Mouse (Mus musculus) kidney, embryonic 14.5 days (tissue): ENCODE data around the gene Tnxb. TPM values are rescaled to one million over a fixed set of nuclear protein-coding genes. Genes with fewer than 3 reads are reported as not detected.
A peak's percentile ranks its signal among the peaks of the same experiment; 100 is the strongest.

Experiments
- ATAC-seq: fragments of 200-750 bp; cut with Nextera tagmentation; 2 replicates; pipeline ENCODE4 v1.8.0; 2017; ENCODE audit warnings: moderate number of reproducible peaks, mild to moderate bottlenecking, moderate TSS enrichment, moderate library complexity; ENCODE audit not compliant: low FRiP score, low TSS enrichment
- H3K27ac ChIP-seq: fragments of 300-500 bp; sonication (generic); 2 replicates; pipeline ENCODE4 v1.5.1; 2014; ENCODE audit warnings: low read depth, mild to moderate bottlenecking, low read length, moderate library complexity, mixed read lengths
- H3K27me3 ChIP-seq: fragments of 300-500 bp; sonication (generic); 2 replicates; pipeline ENCODE4 v1.6.1; 2014; ENCODE audit warnings: mild to moderate bottlenecking, low read length; ENCODE audit not compliant: control insufficient read depth, insufficient read depth
- H3K36me3 ChIP-seq: fragments of 300-500 bp; sonication (generic); 2 replicates; pipeline ENCODE4 v1.6.1; 2014; ENCODE audit warnings: low read length, mixed read lengths; ENCODE audit not compliant: control insufficient read depth, insufficient read depth
- H3K4me1 ChIP-seq: fragments of 300-500 bp; sonication (generic); 2 replicates; pipeline ENCODE4 v1.6.1; 2014; ENCODE audit warnings: low read length, mixed read lengths; ENCODE audit not compliant: control insufficient read depth, insufficient read depth
- H3K4me2 ChIP-seq: fragments of 300-500 bp; sonication (generic); replicated peaks from 2 replicates; pipeline ENCODE4 v1.6.1; 2014; ENCODE audit warnings: low read depth, mild to moderate bottlenecking, low read length
- H3K4me3 ChIP-seq: fragments of 300-500 bp; sonication (generic); 2 replicates; pipeline ENCODE4 v1.5.1; 2014; ENCODE audit warnings: mild to moderate bottlenecking, low read length
- H3K9ac ChIP-seq: fragments of 300-500 bp; sonication (generic); 2 replicates; pipeline ENCODE4 v1.6.1; 2014; ENCODE audit warnings: low read depth, mild to moderate bottlenecking, low read length, moderate library complexity
- H3K9me3 ChIP-seq: fragments of 300-500 bp; sonication (generic); 2 replicates; pipeline ENCODE4 v1.6.1; 2016; ENCODE audit warnings: low read length; ENCODE audit not compliant: control insufficient read depth
- WGBS: fragments of 180-500 bp; shearing (Covaris S2); extraction: QIAGEN DNeasy Blood & Tissue Kit; methylation state at CpG from one replicate; pipeline ENCODE4 v1.1.7; 2014; 5-methylcytosine and 5-hydroxymethylcytosine counted together
- polyA plus RNA-seq: library from polyadenylated mRNA; unstranded; fragments of >200 nt; fragmentation: Nextera tagmentation; extraction: Ambion mirVana; gene quantifications from 2 replicates; pipeline ENCODE4 v1.2.1, GENCODE M21; 2014

Tnxb gene
- polyA plus RNA-seq, 1 experiment from 2014 or later = 0.15 TPM

DNA sequence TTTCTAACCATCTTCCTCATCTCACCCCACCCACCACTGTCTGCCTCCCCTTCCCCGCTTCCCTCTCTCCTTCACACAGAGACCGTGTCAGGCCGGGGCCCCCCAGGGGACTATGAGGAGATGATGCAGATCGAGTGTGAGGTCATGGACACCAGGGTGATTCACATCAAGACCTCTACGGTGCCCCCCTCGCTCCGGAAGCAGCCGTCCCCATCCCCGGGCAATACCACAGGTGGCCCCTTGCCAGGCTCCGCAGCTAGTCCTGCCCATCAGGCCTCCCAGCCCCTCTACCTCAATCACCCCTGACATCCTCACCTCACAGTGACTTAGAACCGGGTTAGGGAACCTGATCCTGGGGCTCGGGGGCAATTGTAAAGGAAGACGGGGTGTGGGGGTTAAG, 15.9 kb upstream of the Tnxb start:
- Histone ChIP-seq H3K4me3 (no peak overlapping the region), H3K9me3 (no peaks in the 10 kb centered on the region), H3K36me3 (peaks cover 50% of the 10 kb centered on the region), H3K4me2 (no peak overlapping the region), H3K4me1 (0 out of 2 replicates have a peak, but pooled peaks cover 10% of the 10 kb centered on the region), H3K27ac (no peak overlapping the region), H3K9ac (no peak overlapping the region), H3K27me3 (peaks cover 10% of the 10 kb centered on the region)
- no peak for ATAC-seq
- WGBS = 91% methylated on average over 13 of the region's 13 CpGs

DNA sequence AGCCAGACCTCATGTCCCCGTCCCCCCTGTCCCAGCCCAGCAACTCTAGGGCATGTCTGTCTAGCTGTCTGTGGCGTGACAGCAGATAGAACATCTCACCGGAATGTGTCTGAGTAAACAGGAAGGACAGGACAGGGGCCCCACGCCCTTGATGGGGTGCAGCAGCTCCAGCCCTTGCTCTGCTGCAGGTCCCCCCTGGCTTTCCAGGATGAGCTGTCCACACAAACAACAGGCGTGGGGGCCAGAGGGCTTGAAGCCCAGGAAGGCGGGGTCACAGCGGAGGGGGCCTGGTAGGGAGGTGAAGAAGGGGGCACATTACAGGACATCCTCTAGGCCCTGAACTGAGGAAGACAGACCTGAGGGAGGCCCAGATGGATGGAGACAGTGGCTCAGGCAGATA, 15.2 kb upstream of the Tnxb start:
- H3K4me2 ChIP-seq = no peak overlapping the region
- no peaks in the 10 kb centered on the region for H3K9me3 ChIP-seq
- WGBS = 65% methylated on average over 7 of the region's 7 CpGs
- peaks cover 45% of the 10 kb centered on the region for H3K36me3 ChIP-seq
- H3K4me3 ChIP-seq = no peak overlapping the region
- peaks cover 16% of the 10 kb centered on the region for H3K27me3 ChIP-seq
- 0 out of 2 replicates have a peak, but pooled peaks cover 10% of the 10 kb centered on the region for H3K4me1 ChIP-seq
- ATAC-seq = 0 out of 2 replicates have a peak, but pooled peaks have one; percentile 2
- no peak overlapping the region for H3K27ac ChIP-seq
- no peak overlapping the region for H3K9ac ChIP-seq

DNA sequence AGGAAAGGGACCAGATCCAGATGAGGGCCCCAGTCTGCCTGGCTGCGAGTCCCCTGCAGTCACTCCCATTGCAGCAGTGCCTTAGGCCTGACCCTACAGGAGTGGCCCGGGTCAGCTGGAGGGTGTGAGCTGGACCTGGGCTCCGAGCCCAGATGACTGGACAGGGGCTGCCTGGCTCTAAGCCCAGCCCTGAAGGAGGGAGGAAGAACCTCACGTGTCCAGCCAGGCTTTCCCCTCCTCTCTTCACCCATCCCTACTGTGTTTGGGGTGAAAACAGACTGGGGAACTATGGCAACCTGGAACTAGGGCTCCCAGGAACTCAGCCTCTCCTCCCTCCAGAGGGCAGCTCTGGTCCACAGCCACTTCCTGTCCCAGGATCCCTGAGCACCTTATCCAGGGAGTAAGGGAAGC, 14.7 kb upstream of the Tnxb start:
- Histone ChIP-seq H3K27me3 (peaks cover 20% of the 10 kb centered on the region), H3K4me3 (no peak overlapping the region), H3K4me1 (0 out of 2 replicates have a peak, but pooled peaks cover 10% of the 10 kb centered on the region), H3K4me2 (no peak overlapping the region), H3K9me3 (no peaks in the 10 kb centered on the region), H3K9ac (no peak overlapping the region), H3K27ac (peak overlapping the region; percentile 17; the same call in 1 of the 2 replicates), H3K36me3 (peaks cover 41% of the 10 kb centered on the region)
- peak; percentile 70 for ATAC-seq
- 27% methylated on average over 4 of the region's 4 CpGs for WGBS

DNA sequence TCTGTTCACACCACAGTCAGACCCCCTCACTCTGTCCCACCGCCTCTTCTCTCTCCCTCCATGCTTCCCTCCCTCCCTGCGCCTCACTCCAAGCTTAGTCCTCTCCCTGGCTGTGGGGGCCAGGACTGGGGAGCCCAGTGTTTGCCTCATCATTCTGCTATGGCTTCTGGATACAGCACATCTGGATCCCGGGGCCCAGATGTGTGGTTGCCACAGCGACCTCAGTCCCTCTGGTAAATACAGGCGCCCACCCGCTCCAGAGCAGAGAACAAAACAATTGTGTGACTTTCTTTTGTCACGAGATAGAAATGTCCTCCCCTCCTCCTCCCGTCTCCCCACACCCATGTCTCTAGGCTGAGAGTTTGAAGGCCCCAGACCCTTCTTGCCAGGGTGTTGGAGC, 13.7 kb upstream of the Tnxb start:
- 63% methylated on average over 8 of the region's 8 CpGs for WGBS
- no peak overlapping the region for H3K9ac ChIP-seq
- no peak for ATAC-seq
- no peak overlapping the region for H3K27ac ChIP-seq
- peaks cover 31% of the 10 kb centered on the region for H3K36me3 ChIP-seq
- 0 out of 2 replicates have a peak, but pooled peaks cover 10% of the 10 kb centered on the region for H3K4me1 ChIP-seq
- H3K27me3 ChIP-seq = peaks cover 26% of the 10 kb centered on the region
- no peak overlapping the region for H3K4me3 ChIP-seq
- no peaks in the 10 kb centered on the region for H3K9me3 ChIP-seq
- H3K4me2 ChIP-seq = no peak overlapping the region

DNA sequence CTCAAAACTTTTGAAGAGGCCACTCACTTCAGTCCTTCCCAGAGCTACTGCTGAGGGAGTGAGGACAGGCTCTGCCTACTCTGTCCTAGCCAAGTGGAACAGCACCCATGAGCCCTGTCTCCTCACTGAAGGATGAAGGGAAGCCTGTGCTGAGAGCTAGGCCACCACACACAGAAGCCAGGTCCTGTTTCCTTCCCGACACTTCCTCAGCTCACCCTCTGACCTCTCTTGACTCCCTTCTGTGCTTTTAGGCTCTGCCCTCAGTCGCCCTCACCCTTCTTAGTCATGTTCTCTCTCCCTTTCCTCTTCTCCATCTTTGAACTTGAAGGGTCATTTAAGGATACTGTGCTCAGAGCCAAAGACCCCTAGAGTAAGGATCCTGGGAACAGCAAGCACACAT, 13.1 kb upstream of the Tnxb start:
- Histone ChIP-seq H3K9me3 (no peaks in the 10 kb centered on the region), H3K4me1 (0 out of 2 replicates have a peak, but pooled peaks cover 10% of the 10 kb centered on the region), H3K4me2 (no peak overlapping the region), H3K27ac (no peak overlapping the region), H3K9ac (no peak overlapping the region), H3K36me3 (peaks cover 25% of the 10 kb centered on the region), H3K27me3 (peaks cover 26% of the 10 kb centered on the region), H3K4me3 (no peak overlapping the region)
- 27% methylated on average over 2 of the region's 2 CpGs for WGBS
- no peak for ATAC-seq

- Histone ChIP-seq H3K27ac (no peak overlapping the region), H3K9ac (no peak overlapping the region), H3K4me3 (no peak overlapping the region), H3K27me3 (peaks cover 26% of the 10 kb centered on the region), H3K4me2 (no peak overlapping the region), H3K9me3 (no peaks in the 10 kb centered on the region), H3K36me3 (peaks cover 17% of the 10 kb centered on the region; the same call in 1 of the 2 replicates), H3K4me1 (0 out of 2 replicates have a peak, but pooled peaks cover 10% of the 10 kb centered on the region)
- WGBS = 77% methylated on average over 2 of the region's 2 CpGs
- no peak for ATAC-seq
Observed at GRCm38 (mm10) chr17:34658145-34658544, 12.2 kb upstream of the Tnxb start.

GRCm38 (mm10) chr17:34658591-34658990, 11.7 kb upstream of the Tnxb start:
- ATAC-seq = no peak
- Histone ChIP-seq H3K9ac (no peak overlapping the region), H3K27ac (no peak overlapping the region), H3K36me3 (peaks cover 13% of the 10 kb centered on the region; the same call in 1 of the 2 replicates), H3K9me3 (no peaks in the 10 kb centered on the region), H3K4me1 (0 out of 2 replicates have a peak, but pooled peaks cover 10% of the 10 kb centered on the region), H3K27me3 (peaks cover 26% of the 10 kb centered on the region), H3K4me3 (no peak overlapping the region), H3K4me2 (no peak overlapping the region)
- 83% methylated on average over 3 of the region's 3 CpGs for WGBS

DNA sequence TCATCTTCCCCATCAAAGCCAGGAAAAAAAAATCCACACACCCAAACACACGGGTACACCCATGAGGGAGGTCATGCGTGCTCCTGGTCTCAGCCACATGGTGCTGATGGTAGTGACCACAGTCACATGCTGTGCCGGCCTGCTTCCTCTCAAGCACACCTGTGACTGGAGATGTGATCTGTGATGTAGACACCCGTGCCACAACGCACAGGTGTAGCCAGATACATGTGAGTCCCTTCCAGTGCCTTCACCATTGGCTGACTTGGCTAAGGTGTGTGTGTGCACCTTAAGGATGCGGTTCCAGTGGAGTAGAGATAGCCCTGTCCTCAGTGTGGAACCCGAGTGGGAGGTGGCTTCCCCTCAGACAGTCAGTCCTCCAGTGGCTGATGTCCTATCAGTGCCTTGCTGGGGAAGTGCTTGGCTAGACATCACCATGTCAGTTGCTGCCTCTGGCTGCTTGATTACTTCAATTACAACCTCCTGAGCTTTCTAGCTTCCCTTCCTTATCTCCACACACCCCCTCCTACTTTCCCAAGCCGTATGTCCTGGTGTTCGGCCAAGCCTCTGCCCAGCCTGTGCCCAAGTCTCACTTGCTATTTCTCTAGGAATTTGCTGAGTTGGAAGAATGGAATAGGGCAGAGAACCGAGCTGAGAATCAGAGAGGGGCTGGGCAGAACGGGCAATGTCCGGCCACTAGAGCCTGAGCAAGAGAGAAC, 11.0 kb upstream of the Tnxb start:
- Histone ChIP-seq H3K9ac (no peak overlapping the region), H3K9me3 (no peaks in the 10 kb centered on the region), H3K36me3 (peaks cover 5% of the 10 kb centered on the region; the same call in 1 of the 2 replicates), H3K4me1 (0 out of 2 replicates have a peak, but pooled peaks cover 10% of the 10 kb centered on the region), H3K27ac (no peak overlapping the region), H3K27me3 (peaks cover 26% of the 10 kb centered on the region), H3K4me3 (no peak overlapping the region), H3K4me2 (no peak overlapping the region)
- no peak for ATAC-seq
- 62% methylated on average over 12 of the region's 12 CpGs for WGBS

DNA sequence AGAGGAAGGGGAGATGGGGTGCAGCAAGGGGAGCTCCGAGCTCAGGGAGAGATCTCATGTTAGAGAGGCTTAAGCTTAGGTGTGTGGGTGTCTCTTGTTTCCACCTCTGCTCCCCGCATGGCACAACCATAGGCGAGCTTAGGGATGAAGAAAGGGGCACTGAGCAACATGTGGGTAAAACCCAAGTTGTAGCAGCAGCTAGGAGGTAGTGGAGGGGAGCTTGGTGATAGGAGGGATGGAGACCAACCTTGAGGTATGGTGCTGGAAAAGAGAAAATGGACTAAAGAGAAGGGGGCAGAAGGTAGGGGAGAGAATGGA, 10.5 kb upstream of the Tnxb start:
- Histone ChIP-seq H3K4me1 (0 out of 2 replicates have a peak, but pooled peaks cover 10% of the 10 kb centered on the region), H3K36me3 (0 out of 2 replicates have a peak, but pooled peaks cover under 1% of the 10 kb centered on the region), H3K4me3 (no peak overlapping the region), H3K27ac (no peak overlapping the region), H3K27me3 (peaks cover 26% of the 10 kb centered on the region), H3K9me3 (no peaks in the 10 kb centered on the region), H3K4me2 (no peak overlapping the region), H3K9ac (no peak overlapping the region)
- no peak for ATAC-seq
- 57% methylated on average over 3 of the region's 3 CpGs for WGBS
